Mouse (Mus musculus) lung, postnatal 10 days (tissue): ENCODE data around the gene Pitpnm1.

Experiments used
- DNase-seq: peaks from one replicate; pipeline ENCODE4 v3.0.0; 2021

The Pitpnm1 gene

DNA sequence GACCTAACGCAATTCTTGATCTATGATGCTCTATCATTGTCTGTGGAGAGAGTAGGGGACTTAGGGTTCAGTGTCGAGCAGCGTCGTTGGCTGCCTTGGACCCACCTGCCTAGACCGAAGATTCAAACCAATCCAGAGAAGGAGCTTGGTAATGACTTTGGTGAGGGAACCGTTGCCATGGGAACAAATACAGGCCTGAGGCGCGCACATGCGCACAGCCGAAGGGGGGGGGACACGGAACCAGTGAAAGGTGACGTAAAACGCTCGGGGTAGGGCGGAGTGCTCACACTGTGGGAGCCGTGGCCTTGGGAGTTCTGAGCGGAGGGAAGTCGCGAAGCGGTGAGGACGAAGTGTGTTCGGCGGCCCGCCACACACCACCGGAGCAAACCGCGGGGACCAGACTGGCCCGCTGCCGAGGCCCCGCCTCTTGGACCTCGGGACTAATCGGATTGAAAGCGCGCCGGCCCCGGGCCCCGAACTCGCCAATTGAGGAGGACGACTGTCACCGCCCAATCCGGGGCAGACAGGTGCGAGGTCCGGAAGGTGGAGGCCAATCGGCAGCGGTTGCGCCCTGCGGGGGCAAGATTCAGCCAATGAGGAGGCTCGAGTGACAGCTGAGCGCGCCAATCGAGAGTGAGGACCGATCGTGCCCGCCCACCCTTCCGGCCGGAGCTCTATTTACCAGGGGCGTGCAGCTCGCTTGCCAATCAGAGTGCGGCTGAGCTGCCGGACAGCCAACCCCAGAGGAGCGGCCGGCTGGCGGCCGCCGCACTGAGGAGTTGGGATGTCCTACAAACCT, 3.0 kb upstream of the Pitpnm1 start, which contains the start of gene Cdk2ap2:
Gene Cdk2ap2, plus strand, starts transcription at position 541 of the 799 bp plus-strand sequence.
- DNase-seq: peak; percentile 99

DNA sequence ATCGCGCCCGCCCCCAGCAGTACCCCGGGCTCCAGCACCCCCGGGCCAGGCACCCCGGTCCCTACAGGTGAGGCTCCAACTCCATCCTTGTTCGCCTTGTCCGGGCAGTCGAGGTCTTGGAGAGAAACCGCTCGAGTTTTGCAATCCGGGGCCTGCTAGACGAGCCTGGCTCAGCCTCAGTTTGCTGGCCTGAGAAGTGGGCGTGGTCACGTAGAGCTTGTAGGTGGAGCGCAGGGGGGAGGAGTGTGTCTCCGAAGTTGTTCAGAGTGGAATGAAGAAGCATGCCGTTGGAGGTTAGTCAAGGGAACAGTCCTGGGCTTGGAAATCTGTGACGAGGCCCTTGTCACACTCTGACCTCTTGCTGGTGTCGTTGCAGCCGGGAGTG, 2.4 kb upstream of the Pitpnm1 start:
- DNase-seq: peak; percentile 90

DNA sequence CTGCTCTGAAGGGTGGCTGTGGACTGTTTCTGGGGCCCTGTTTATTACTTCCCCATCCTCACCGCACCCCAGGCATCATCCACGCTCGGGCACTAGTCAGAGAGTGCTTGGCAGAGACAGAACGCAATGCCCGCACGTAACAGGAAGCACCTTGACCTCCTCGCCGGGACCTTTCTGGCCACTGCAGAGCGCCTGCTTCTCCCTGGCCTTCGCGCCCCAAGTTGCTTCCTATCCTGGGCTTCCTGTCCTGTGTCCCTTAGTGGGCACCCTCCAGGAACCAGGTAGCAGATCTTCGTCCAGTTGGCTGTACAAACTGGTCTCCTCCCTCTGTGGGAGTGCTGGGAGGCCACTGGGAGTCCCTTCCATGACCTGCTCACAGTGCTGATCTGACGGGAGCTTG, 1.4 kb upstream of the Pitpnm1 start:
- DNase-seq: no peak

DNA sequence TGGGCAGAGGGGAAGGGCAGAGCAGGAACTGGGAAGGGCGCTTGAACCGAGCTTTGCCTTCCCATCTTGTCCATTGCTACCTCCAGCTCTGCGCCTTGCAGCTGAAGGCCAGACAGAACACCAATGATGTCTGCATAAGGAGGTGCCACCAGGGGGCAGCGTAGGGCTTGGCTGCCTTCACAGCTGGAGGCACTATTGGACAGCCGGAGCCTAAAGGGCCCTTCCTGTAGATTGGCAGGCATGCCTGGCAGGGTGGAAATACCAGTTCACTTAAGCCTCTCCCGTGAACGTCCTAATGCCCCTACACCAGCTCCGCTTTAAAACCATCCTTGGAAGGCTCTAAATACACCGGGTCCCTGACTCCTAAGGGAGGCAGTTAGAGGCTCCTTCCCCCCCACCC, 742 bp upstream of the Pitpnm1 start:
- peak; percentile 95 for DNase-seq

DNA sequence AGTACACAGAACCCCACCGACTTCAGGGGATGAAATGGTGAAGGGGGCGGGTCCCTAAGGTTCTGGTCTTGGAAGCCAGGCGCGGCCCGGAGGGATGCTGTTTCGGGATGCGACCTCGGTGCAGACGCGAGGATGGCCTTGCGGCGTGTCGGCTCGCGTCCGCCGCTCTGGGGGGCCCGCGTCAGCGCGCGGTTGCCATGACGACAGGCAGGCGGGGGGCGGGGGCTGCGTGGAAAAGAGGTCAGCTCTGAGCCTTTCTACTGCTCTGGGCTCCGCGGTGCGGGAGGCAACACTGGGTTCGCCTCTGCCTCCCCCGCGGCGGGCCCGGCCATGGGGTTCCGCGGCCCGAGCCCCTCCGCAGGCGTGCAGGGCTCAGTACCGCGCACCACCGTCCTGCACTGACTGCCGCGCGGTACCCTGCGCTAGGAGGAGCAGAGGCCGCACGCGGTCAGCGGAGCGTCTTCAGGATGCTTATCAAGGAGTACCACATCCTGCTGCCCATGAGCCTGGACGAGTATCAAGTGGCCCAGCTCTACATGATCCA, 992 bp downstream of the Pitpnm1 start:
- peak; percentile 47 for DNase-seq

DNA sequence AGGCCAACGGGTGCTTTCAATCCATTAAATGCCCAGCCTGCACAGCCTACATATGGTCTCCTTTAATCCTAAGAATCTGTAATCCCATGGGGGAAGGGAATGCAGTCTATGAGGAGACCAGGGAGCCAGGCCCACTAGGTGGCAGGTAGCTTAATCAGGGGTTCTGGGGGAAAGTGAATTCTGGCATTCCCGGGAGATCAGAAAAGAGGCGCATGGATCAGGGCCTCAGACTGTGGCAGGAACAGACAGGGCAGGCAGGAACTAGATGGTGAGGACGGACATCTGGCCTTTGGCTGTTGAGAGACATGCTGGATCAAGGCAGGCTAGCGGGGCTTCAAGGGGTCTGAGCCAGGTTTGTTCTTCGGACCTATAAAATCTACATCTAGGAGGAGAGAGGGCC, 1.7 kb downstream of the Pitpnm1 start:
- no peak for DNase-seq

DNA sequence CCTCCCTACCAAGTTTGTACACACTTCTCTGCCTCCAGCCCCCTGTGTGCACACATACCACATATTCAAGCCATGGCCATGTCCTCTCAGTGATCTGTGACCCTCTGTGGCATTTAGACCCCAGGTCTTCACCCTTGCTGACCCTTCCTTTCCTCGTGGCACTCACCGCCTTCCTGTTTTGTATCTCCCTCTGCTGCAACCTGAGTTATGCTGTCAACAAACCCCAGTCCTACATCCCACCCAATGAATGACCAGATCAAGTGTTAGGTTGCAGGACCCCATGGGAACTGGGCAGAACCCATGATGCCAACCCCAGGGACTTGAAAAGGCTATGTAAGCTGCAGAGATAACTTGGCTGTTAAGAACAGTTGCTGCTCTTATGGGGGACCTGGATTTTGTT, 2.3 kb downstream of the Pitpnm1 start:
- DNase-seq: no peak

DNA sequence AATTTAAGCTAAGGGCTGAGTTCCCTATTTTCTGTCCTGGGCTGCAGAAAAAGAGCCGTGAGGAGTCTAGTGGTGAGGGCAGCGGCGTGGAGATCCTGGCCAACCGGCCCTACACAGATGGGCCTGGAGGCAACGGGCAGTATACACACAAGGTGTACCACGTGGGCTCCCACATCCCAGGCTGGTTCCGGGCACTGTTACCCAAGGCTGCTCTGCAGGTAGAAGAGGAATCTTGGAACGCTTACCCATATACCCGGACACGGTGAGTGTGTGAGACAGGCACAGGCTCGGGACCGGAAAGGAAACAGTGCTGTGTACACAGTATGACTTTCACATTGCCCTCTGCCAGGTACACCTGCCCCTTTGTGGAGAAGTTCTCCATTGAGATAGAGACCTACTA, 2.8 kb downstream of the Pitpnm1 start:
- DNase-seq: no peak

DNA sequence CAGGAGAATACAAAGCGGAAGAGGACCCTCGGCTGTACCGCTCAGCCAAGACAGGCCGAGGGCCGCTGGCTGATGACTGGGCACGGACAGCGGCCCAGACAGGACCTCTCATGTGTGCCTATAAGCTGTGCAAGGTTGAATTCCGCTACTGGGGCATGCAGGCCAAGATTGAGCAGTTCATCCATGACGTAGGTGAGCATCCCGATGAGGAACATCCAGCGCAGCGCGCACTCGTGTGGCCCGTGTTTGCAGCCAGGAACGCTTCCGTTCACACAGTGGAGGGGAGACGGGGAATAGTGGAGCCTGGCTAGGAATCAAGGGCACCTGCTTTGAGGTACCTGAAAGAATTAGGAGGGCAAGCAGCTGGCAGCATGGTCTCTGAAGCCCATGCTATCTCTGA, 3.5 kb downstream of the Pitpnm1 start:
- DNase-seq: no peak

DNA sequence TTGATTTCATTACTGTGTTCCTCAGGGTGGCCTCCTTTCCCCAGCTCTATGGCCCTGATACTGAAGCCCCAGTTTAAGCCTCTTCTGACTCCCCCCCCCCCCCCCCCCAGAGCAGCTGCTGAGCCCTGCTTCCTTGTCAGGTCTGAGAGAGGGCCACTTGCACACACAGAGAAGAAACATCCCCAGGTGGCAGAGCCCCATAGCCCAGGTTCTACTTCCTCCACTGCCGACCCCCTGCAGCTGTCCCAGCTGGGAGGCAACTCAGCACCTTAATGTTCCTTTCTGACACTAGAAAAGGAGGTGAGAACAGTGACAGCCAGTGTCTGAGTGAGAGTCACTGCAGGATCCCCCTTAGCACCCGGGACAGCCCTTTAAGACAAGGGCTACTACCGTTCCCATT, 4.0 kb downstream of the Pitpnm1 start:
- no peak for DNase-seq

DNA sequence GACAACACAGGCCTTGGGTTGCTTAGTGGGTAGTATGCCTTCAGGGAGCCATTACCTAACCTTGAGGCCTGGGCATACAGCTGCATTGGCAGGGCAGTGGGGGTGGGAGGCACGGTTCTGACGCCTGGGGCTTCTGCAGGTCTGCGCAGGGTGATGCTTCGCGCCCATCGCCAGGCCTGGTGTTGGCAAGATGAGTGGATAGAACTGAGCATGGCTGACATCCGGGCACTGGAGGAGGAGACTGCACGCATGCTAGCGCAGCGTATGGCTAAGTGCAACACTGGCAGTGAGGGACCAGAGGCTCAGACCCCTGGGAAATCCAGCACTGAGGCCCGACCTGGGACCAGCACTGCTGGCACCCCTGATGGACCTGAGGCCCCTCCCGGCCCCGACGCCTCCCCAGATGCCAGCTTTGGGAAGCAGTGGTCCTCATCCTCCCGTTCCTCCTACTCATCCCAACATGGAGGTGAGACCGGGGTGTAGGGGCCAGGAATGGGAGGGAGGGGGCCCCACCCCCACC, 4.9 kb downstream of the Pitpnm1 start:
- DNase-seq: no peak

DNA sequence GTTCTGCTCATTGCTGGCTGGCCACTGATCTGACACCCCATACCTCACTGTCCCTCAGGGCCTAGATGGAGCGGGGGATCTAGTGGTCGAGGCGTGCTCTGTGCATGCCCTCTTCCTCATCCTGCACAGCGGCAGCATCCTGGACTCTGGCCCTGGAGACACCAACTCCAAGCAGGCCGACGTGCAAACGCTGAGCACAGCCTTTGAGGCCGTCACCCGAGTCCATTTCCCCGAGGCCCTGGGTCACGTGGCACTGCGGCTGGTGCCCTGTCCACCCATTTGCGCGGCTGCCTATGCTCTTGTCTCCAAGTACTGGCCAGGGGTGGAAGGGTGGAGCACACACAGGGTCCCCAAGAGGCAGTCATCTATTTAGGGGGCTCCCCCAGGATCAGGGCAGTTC, 6.9 kb downstream of the Pitpnm1 start:
- no peak for DNase-seq

DNA sequence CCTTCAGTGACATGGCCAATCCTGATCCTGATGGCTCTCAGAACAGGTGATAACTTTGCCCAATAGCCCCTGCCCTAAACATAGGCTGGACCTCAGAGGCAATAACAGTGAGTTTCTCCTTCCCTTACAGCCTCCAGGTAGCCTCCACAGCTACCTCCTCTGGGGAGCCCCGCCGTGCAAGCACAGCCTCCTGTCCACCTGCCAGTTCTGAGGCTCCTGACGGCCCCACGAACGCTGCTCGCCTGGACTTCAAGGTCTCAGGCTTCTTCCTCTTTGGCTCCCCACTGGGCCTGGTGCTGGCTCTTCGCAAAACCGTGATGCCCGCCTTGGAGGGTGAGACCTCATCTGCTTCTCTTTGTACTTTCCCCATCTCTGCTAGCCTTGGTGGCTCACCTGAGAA, 8.7 kb downstream of the Pitpnm1 start:
- no peak for DNase-seq

DNA sequence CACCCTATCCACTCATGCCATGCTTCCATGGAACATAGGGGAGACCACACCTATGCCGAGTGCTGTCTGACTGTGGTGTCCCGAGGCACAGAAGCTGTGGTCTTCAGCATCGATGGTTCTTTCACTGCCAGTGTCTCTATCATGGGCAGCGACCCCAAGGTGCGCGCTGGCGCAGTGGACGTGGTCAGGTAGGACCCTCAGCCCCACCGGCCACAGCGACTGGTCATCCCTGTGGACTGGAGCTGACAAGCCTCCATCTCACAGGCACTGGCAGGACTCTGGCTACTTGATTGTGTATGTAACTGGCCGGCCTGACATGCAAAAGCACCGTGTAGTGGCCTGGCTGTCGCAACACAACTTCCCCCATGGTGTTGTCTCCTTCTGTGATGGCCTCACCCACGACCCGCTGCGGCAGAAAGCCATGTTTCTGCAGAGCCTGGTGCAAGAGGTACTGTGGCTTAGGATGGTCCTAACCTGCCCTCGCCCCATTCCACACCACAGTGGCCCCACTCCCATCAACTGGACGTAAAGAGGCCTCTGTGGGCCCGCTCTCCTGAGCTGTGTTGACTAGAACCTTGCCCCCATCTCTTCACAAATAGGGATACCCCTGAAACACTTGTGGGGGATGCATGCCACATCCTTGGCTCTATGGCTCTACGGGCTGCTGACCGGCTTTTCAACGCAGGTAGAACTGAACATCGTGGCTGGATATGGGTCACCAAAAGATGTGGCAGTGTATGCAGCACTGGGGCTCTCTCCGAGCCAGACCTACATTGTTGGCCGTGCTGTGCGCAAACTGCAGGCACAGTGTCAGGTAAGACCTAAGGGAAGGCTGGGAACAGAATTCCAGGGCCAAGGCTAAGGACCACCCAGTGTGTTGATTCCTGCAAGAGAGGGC, 12.5 kb downstream of the Pitpnm1 start:
- no peak for DNase-seq

DNA sequence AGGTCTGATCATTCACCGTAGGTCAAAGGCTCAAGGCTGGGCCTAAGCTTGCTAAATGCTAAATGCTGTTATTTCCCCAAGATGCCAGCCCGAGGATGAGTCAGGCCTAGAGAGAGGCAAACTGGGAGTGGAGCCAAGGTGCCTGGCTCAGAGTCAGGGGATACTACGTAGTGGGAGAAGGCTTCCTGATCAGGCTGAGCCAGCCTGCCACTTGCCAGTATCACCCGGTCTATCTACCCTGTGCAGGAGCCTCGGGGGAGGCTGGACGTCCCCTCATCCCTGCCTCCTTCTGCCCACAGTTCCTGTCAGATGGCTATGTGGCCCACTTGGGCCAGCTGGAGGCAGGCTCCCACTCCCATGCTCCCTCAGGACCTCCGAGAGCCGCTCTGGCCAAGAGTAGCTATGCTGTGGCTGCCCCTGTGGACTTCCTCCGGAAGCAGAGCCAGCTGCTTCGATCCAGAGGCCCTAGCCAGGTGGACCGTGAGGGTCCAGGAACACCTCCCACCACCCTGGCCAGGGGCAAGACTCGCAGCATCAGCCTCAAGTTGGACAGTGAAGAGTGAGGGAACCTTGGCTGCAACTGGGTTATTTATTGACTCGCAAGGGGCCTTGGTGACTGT, 13.5 kb downstream of the Pitpnm1 start:
- peak; percentile 87 for DNase-seq

DNA sequence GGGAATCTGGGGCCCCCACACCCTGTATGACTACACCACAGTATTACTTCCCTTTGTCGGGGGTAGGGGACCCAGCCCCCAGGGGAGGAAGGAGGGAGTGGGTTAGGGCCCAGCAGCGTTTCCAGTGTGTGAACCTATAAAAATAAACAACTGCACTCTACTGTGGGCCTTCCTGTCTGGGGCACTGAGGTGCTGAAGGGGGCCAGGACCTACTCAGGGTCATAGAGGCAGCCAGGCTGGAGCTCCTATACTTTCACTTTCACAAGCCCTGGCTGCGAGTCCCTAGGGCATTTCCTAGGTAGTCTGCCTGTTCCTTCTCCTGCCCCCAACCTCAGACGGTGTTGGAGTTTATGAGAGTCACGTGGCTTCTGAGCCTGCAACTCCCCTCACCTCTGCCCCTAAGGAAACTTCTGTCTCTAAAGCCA, 14.0 kb downstream of the Pitpnm1 start:
- no peak for DNase-seq

DNA sequence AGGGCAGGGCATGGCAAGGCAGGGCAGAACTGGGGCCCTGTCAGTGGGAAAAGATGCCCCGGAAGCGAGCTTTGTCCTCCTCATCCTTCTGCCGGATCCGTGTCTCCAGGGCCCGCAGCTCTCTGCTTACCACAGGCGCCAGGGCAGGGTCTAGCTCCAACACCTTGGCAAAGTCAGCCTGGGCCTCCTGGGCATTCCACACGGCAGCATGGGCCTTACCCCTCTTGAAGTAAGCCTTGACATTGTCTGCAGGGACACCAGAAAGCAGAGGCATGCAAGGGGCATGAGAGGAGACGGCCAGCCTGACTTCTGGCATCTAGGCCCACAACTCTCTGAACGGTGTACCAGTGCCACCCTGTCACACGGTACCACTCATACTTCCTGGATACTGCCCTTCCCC, 14.8 kb downstream of the Pitpnm1 start:
- no peak for DNase-seq

DNA sequence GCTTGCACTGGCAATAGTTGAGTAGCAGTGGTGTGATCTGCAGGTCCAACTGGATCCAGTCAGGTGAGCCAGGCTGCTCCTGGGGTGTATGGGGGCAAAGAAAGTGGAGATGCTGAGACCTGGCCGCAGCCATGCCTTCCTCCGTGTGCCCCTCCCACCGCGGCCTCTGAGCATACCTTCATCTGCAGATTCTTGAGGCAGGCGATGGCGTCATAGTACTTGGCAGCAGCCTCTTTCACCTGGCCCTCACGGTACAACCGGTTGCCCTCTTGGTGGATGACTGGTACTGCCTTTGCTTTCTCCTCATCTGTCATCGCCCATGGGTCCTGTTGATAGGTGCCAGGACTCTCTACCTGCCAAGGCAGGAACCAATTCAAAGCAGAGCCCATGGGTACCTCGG, 15.3 kb downstream of the Pitpnm1 start:
- DNase-seq: no peak

DNA sequence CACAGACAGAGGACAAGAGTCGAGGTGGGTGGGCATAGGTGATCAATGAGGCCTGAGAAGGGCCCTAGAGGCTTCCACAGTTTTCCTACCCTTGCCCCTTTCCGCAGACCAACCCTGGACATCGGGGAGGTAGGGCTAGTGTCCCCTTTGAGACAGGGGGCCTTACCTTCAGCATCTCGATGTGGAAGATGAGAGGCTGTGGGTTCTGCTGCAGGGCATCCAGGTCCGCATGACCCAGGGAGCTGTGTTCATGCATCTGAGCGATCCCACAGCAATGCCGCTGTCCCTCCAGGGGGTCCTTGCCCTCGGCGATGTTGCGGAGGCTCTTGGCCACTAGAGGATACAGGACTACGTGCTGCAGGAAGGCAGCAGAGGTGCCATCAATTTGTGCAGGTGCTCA, 16.0 kb downstream of the Pitpnm1 start:
- DNase-seq: no peak

DNA sequence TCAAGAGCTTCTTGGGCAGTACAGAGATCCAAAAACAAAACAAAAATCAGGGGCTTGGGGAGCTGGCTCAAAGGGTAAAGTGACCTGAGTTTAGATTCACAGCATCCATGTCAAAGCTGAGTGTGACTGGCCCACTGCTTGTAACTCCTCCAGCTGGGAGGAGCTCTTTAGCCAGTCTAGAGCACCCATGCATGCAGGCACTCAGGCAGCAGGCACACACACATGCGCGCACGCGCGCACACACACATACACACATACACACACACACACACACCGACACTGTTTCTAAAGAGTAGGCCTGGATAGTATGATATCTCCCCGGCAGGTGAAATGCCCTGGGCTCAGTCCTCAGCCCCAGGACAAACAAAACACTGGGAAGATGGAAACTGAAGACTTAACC, 17.2 kb downstream of the Pitpnm1 start:
- no peak for DNase-seq

DNA sequence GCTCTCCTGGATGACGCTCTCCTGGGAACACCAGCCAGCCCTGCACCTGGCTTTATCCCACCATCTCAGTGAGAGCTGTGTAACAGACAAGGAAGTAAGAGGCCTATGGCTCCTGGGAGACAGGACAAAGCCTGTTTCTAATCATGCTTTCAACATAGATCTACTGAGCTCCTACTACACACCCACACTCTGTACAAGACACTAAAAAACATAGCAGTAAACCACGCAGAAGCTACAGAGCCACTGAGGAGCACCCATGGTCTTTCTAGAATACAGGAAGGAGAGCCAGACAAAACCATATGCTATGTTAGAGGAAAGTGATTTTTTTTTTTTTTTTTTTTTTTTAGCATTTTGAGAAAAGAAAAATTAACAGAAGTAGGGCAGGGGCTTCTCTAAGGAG, 18.6 kb downstream of the Pitpnm1 start:
- no peak for DNase-seq

DNA sequence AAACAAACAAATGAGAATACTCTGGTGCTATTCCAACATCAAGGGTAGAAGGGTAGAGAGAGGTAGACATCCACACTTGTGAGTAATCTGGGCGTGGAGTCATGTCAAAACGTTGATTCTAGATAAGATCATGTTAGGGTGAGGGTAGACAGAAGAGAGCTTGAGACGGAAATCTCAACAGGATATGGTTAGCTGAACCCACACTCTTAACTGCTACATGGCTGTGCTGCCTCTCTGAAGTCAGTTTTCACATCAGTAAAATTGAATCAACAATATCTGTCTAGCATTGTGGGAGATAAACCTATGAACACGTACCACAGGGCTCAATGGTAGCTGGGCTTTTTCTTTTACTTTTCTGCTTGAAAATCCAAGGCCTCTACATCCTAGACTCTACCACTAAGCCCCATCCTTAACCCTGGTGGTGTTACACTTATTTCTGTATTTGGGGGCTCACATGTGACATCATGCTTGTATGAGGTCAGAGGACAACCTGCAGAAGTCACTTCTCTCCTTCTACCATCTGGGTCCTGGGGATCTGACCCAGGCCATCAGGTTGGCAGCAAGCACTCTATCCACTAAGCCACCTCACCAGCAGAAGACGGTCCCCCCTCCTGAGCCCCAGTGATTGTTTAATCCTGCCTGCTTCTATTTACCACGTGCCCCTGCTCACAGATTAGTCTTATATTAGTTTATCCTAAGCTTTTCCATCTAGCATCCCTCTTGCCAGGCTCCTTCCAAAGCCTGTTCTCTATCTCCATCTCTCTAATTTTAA, 20.1 kb downstream of the Pitpnm1 start:
- no peak for DNase-seq
